Mouse (Mus musculus): Measurements from ENCODE around the gene Tns1. TPM values are rescaled to one million over a fixed set of nuclear protein-coding genes. Genes with fewer than 3 reads are reported as not detected.

The Tns1 gene
- polyA plus RNA-seq, 1 experiment from 2014 or later = 28.8 TPM

DNA sequence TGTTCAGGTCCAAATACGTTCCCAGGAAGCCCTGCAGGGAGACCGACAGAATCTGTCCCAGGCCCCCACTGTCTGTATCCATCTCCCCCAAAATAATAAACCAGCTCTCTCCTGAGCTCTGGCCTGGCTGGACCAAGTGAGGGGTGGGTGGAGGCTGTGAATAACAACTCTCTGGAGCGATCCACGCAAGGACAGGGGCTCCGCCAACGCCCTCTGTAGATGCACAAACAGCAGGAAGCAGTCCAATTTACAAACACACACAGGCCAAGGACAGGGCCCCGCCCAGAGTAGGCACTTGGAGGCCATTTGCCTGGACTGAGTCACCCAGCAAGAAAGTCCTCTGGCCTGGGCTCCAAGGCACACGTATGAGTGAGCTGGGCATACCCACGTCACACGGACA is 32.0 kb downstream of the Tns1 start:
- peak; percentile 89 for ATAC-seq (ENCODE audit: low FRiP score, low TSS enrichment)
- 46% methylated on average over 10 of the region's 10 CpGs for WGBS
- no peak overlapping the region for H3K4me2 ChIP-seq (replicated peaks; ENCODE audit: low read depth)

DNA sequence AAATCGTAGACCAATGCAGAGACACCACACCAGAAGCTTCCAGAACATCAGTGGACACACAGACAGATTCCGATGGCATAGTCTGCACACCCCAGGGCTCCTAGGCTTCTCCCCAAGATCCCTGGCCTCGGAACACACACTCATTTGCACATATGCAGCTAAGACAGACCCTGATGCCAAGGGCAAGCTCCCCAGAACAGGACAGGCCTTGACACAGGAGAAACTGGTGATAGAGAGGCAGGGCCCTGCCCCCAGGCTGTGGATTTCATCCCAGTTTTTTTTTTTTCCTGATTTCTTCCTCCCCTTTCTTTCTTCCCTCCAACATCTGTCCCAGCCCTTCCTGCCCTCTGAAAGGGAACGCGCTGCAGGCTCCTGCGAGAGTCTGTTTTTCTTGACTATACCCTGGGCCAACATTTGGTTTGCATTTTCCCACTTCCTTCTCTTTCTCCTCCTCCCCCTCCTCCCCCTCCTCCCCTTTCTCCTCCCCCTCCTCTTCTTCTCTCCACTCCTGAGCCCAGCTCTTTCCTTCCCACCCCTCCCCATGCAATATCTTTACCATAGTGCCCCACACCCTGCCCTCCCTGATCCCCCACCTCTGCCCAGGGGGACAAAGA is 32.5 kb downstream of the Tns1 start:
- H3K27me3 ChIP-seq (ENCODE audit: control insufficient read depth, insufficient read depth, low read length) = no peaks in the 10 kb centered on the region
- no peaks in the 10 kb centered on the region for H3K4me1 ChIP-seq (replicated peaks; ENCODE audit: control insufficient read depth, insufficient read depth)
- peak overlapping the region; percentile 8 for H3K9ac ChIP-seq (ENCODE audit: low read length)
- no peak; the same call in 1 of the 2 replicates for ATAC-seq (ENCODE audit: low FRiP score, low TSS enrichment)
- H3K4me2 ChIP-seq (replicated peaks; ENCODE audit: low read depth) = peak overlapping the region; percentile 49; the same call in 1 of the 2 replicates
- DNase-seq (ENCODE audit: low spot score) = no peak
- TF ChIP-seq EP300 (optimal IDR thresholded peaks at IDR 0.05) (no peak), CTCF (IDR thresholded peaks at IDR 0.05; ENCODE audit: low read depth) (no peak)
- no peak overlapping the region for H3K4me3 ChIP-seq (ENCODE audit: low read depth, low read length)
- WGBS = 32% methylated on average over 6 of the region's 6 CpGs
- no peaks in the 10 kb centered on the region for H3K36me3 ChIP-seq (ENCODE audit: control insufficient read depth, insufficient read depth, low read length)
- H3K9me3 ChIP-seq (ENCODE audit: control insufficient read depth, low read length) = no peaks in the 10 kb centered on the region
- peak overlapping the region; percentile 73 for H3K27ac ChIP-seq (replicated peaks)

More for the DNA sequence above, 32.0 kb downstream of the Tns1 start:
- Histone ChIP-seq H3K27ac (replicated peaks) (peak overlapping the region; percentile 73), H3K4me3 (ENCODE audit: low read depth, low read length) (no peak overlapping the region), H3K9ac (ENCODE audit: low read length) (no peak overlapping the region), H3K4me1 (replicated peaks; ENCODE audit: control insufficient read depth, insufficient read depth) (no peaks in the 10 kb centered on the region), H3K9me3 (ENCODE audit: control insufficient read depth, low read length) (no peaks in the 10 kb centered on the region), H3K27me3 (ENCODE audit: control insufficient read depth, insufficient read depth, low read length) (no peaks in the 10 kb centered on the region), H3K36me3 (ENCODE audit: control insufficient read depth, insufficient read depth, low read length) (no peaks in the 10 kb centered on the region)
- DNase-seq (ENCODE audit: low spot score) = peak; percentile 73
- TF ChIP-seq EP300 (optimal IDR thresholded peaks at IDR 0.05) = no peak
- no peak for TF ChIP-seq CTCF (IDR thresholded peaks at IDR 0.05; ENCODE audit: low read depth)

DNA sequence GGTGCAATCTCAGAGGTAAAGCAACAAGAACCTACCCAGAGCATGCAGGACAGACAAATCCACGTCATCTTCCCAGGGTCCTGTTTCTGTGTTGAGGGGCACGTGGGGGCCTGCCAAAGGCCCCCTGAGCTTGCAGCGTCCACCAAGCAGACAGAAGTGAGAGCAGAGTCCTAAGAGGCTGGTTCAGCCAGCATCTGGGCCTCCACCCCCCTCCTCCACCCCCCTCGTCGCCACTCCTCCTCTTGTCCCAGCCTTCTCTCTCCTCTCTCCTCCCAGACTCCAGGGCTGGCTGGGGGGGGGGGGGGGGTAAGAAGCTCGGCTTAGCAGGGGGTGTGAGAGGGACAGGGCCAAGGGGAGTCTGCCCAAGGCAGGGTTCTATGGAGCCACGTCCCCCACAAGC is 33.1 kb downstream of the Tns1 start:
- Histone ChIP-seq H3K9ac (ENCODE audit: low read length) (peak overlapping the region; percentile 8), H3K36me3 (ENCODE audit: control insufficient read depth, insufficient read depth, low read length) (no peaks in the 10 kb centered on the region), H3K27me3 (ENCODE audit: control insufficient read depth, insufficient read depth, low read length) (no peaks in the 10 kb centered on the region), H3K9me3 (ENCODE audit: control insufficient read depth, low read length) (no peaks in the 10 kb centered on the region), H3K27ac (replicated peaks) (peak overlapping the region; percentile 73), H3K4me1 (replicated peaks; ENCODE audit: control insufficient read depth, insufficient read depth) (no peaks in the 10 kb centered on the region), H3K4me3 (ENCODE audit: low read depth, low read length) (peak overlapping the region; percentile 25; the same call in 1 of the 2 replicates), H3K4me2 (replicated peaks; ENCODE audit: low read depth) (peak overlapping the region; percentile 49)
- peak; percentile 30; the same call in 1 of the 2 replicates for ATAC-seq (ENCODE audit: low FRiP score, low TSS enrichment)
- WGBS = 25% methylated on average over 7 of the region's 7 CpGs
- no peak for DNase-seq (ENCODE audit: low spot score)
- TF ChIP-seq CTCF (IDR thresholded peaks at IDR 0.05; ENCODE audit: low read depth) (no peak), EP300 (optimal IDR thresholded peaks at IDR 0.05) (no peak)

DNA sequence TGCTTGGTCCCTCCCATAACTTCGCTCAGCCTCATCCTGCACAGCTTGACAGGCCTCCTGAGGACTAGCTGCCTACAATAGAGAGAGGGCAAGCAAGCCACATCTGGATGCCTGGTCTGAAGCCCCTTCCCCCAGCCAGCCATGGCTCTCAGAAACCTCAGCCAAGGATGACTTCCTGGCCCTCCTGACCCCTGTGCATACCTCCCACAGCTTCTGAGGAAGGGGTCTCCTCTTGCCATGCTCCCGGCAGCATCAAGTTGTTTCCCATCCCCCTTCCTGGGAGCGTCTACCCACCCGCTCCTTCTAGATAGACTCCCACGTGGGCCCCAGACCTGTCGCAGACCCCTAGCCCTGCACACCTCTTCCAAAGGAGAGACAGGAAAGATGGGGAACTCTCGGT is 33.9 kb downstream of the Tns1 start:
- H3K4me1 ChIP-seq (replicated peaks; ENCODE audit: control insufficient read depth, insufficient read depth) = no peaks in the 10 kb centered on the region
- WGBS = 50% methylated on average over 7 of the region's 7 CpGs
- H3K4me2 ChIP-seq (replicated peaks; ENCODE audit: low read depth) = peak overlapping the region; percentile 49
- DNase-seq (ENCODE audit: low spot score) (no peak), ATAC-seq (ENCODE audit: low FRiP score, low TSS enrichment) (no peak)
- H3K4me3 ChIP-seq (ENCODE audit: low read depth, low read length) = peak overlapping the region; percentile 25
- no peak overlapping the region for H3K27ac ChIP-seq (replicated peaks)
- H3K9me3 ChIP-seq (ENCODE audit: control insufficient read depth, low read length) = no peaks in the 10 kb centered on the region
- H3K9ac ChIP-seq (ENCODE audit: low read length) = peak overlapping the region; percentile 41
- no peaks in the 10 kb centered on the region for H3K36me3 ChIP-seq (ENCODE audit: control insufficient read depth, insufficient read depth, low read length)
- no peaks in the 10 kb centered on the region for H3K27me3 ChIP-seq (ENCODE audit: control insufficient read depth, insufficient read depth, low read length)
- TF ChIP-seq EP300 (optimal IDR thresholded peaks at IDR 0.05) = no peak
- TF ChIP-seq CTCF (IDR thresholded peaks at IDR 0.05; ENCODE audit: low read depth) = no peak

DNA sequence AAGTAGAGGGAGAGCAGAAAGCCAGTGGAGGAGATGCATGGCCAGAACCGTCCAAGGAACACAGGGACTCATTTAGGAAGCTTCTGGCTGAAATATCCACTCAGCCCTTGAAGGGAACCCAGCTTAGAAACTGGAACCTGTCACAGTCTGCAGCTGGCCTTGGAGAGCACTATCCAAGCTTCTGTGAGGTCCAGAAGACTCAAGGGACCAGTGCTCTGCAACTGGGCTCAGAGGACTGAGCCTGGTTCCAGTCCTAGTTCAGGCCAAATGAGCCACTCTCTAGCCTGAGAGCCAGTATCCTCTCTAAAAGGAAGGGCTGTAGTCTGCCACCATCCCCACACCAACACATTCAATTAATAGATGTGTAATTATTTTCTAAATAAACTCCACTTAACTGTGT is 35.7 kb downstream of the Tns1 start:
- no peaks in the 10 kb centered on the region for H3K36me3 ChIP-seq (ENCODE audit: control insufficient read depth, insufficient read depth, low read length)
- no peak overlapping the region for H3K4me3 ChIP-seq (ENCODE audit: low read depth, low read length)
- ATAC-seq (ENCODE audit: low FRiP score, low TSS enrichment) (no peak), DNase-seq (ENCODE audit: low spot score) (no peak)
- no peaks in the 10 kb centered on the region for H3K27me3 ChIP-seq (ENCODE audit: control insufficient read depth, insufficient read depth, low read length)
- TF ChIP-seq CTCF (IDR thresholded peaks at IDR 0.05; ENCODE audit: low read depth) = no peak
- no peak for TF ChIP-seq EP300 (optimal IDR thresholded peaks at IDR 0.05)
- H3K9me3 ChIP-seq (ENCODE audit: control insufficient read depth, low read length) = no peaks in the 10 kb centered on the region
- 50% methylated on average over 1 of the region's 1 CpGs for WGBS
- H3K4me1 ChIP-seq (replicated peaks; ENCODE audit: control insufficient read depth, insufficient read depth) = peaks cover 3% of the 10 kb centered on the region; the same call in 1 of the 2 replicates
- H3K4me2 ChIP-seq (replicated peaks; ENCODE audit: low read depth) = no peak overlapping the region
- H3K27ac ChIP-seq (replicated peaks) = no peak overlapping the region
- no peak overlapping the region for H3K9ac ChIP-seq (ENCODE audit: low read length)

DNA sequence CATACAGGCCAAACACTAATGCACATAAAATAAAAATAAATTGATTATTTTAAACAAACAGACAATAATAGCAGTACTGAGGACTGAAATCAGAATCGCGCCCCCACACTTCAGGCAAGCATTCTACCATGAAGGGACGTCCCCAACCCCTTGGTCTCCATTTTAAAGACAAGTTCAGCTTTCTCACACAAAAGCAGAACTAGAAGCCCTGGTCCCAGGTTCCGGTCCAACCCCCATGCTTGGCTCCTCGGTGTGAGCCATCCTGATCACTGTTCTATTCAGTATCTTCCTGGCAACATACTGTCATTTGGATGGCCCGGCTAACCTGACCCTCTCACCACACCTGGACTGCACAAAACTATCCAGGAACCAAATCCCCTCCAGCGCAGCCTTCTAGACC is 38.7 kb downstream of the Tns1 start:
- Histone ChIP-seq H3K36me3 (ENCODE audit: control insufficient read depth, insufficient read depth, low read length) (no peaks in the 10 kb centered on the region), H3K9me3 (ENCODE audit: control insufficient read depth, low read length) (no peaks in the 10 kb centered on the region), H3K27ac (replicated peaks) (no peak overlapping the region), H3K4me3 (ENCODE audit: low read depth, low read length) (no peak overlapping the region), H3K9ac (ENCODE audit: low read length) (no peak overlapping the region), H3K4me1 (replicated peaks; ENCODE audit: control insufficient read depth, insufficient read depth) (peaks cover 3% of the 10 kb centered on the region), H3K4me2 (replicated peaks; ENCODE audit: low read depth) (no peak overlapping the region), H3K27me3 (ENCODE audit: control insufficient read depth, insufficient read depth, low read length) (no peaks in the 10 kb centered on the region)
- DNase-seq (ENCODE audit: low spot score) = no peak
- TF ChIP-seq EP300 (optimal IDR thresholded peaks at IDR 0.05) (no peak), CTCF (IDR thresholded peaks at IDR 0.05; ENCODE audit: low read depth) (no peak)
- ATAC-seq (ENCODE audit: low FRiP score, low TSS enrichment) = no peak
- WGBS = 92% methylated on average over 7 of the region's 7 CpGs
